Mouse (Mus musculus) forebrain, embryonic 11.5 days (tissue): Measurements from ENCODE around the gene Akap7. TPM values are rescaled to one million over a fixed set of nuclear protein-coding genes. Genes with fewer than 3 reads are reported as not detected.
A peak's percentile ranks its signal among the peaks of the same experiment; 100 is the strongest.
"Not testable (repeated sequence)": the region's sequence is repeated elsewhere in the genome, so short reads cannot be mapped to it uniquely, and the experiment has no call there.

Experiments used
- ATAC-seq: fragments of 200-750 bp; cut with Nextera tagmentation; replicated peaks from 2 replicates; pipeline ENCODE4 v1.8.0; 2017; ENCODE audit warnings: moderate TSS enrichment; ENCODE audit not compliant: low FRiP score
- DNase-seq: peaks from one replicate; pipeline ENCODE4 v3.0.0-alpha.2; 2017; ENCODE audit warnings: low spot score
- H3K27ac ChIP-seq: fragments of 300-500 bp; sonication (generic); 2 replicates; pipeline ENCODE4 v1.5.1; 2014; ENCODE audit warnings: low read depth, low read length
- H3K27me3 ChIP-seq: fragments of 300-500 bp; sonication (generic); 2 replicates; pipeline ENCODE4 v1.6.1; 2014; ENCODE audit warnings: mild to moderate bottlenecking, low read length, mixed read lengths; ENCODE audit not compliant: control insufficient read depth, insufficient read depth
- H3K36me3 ChIP-seq: fragments of 300-500 bp; sonication (generic); 2 replicates; pipeline ENCODE4 v1.6.1; 2014; ENCODE audit warnings: mild to moderate bottlenecking, low read length, moderate library complexity, mixed read lengths; ENCODE audit not compliant: control insufficient read depth, insufficient read depth
- H3K4me1 ChIP-seq: fragments of 300-500 bp; sonication (generic); replicated peaks from 2 replicates; pipeline ENCODE4 v1.6.1; 2014; ENCODE audit warnings: low read length, mixed read lengths; ENCODE audit not compliant: control insufficient read depth, insufficient read depth
- H3K4me2 ChIP-seq: fragments of 300-500 bp; sonication (generic); 2 replicates; pipeline ENCODE4 v1.6.1; 2014; ENCODE audit warnings: low read depth, mild to moderate bottlenecking, low read length, moderate library complexity, mixed read lengths; ENCODE audit not compliant: severe bottlenecking
- H3K4me3 ChIP-seq: fragments of 300-500 bp; sonication (generic); 2 replicates; pipeline ENCODE4 v1.5.1; 2014; ENCODE audit warnings: low read depth, low read length
- H3K9ac ChIP-seq: fragments of 300-500 bp; sonication (generic); 2 replicates; pipeline ENCODE4 v1.6.1; 2014; ENCODE audit warnings: low read length
- H3K9me3 ChIP-seq: fragments of 300-500 bp; sonication (generic); 2 replicates; pipeline ENCODE4 v1.6.1; 2016; ENCODE audit warnings: low read length, mixed read lengths; ENCODE audit not compliant: control insufficient read depth
- WGBS: fragments of 180-500 bp; shearing (Covaris S2); extraction: QIAGEN DNeasy Blood & Tissue Kit; methylation state at CpG from one replicate; pipeline ENCODE4 v1.1.7; 2014; 5-methylcytosine and 5-hydroxymethylcytosine counted together
- polyA plus RNA-seq: library from polyadenylated mRNA; unstranded; fragments of >200 nt; fragmentation: Nextera tagmentation; extraction: Ambion mirVana; gene quantifications from 2 replicates; pipeline ENCODE4 v1.2.1, GENCODE M21; 2014

Gene Akap7
- polyA plus RNA-seq, 1 experiment from 2014 or later = 16.2 TPM

GRCm38 (mm10) chr10:25200691-25201090, 107.0 kb downstream of the Akap7 start:
- Histone ChIP-seq H3K9me3 (no peaks in the 10 kb centered on the region), H3K36me3 (no peaks in the 10 kb centered on the region), H3K4me3 (no peak overlapping the region), H3K4me1 (no peaks in the 10 kb centered on the region), H3K4me2 (no peak overlapping the region), H3K27me3 (no peaks in the 10 kb centered on the region), H3K9ac (no peak overlapping the region), H3K27ac (no peak overlapping the region)
- 89% methylated on average over 7 of the region's 7 CpGs for WGBS
- ATAC-seq = no peak
- DNase-seq = no peak

DNA sequence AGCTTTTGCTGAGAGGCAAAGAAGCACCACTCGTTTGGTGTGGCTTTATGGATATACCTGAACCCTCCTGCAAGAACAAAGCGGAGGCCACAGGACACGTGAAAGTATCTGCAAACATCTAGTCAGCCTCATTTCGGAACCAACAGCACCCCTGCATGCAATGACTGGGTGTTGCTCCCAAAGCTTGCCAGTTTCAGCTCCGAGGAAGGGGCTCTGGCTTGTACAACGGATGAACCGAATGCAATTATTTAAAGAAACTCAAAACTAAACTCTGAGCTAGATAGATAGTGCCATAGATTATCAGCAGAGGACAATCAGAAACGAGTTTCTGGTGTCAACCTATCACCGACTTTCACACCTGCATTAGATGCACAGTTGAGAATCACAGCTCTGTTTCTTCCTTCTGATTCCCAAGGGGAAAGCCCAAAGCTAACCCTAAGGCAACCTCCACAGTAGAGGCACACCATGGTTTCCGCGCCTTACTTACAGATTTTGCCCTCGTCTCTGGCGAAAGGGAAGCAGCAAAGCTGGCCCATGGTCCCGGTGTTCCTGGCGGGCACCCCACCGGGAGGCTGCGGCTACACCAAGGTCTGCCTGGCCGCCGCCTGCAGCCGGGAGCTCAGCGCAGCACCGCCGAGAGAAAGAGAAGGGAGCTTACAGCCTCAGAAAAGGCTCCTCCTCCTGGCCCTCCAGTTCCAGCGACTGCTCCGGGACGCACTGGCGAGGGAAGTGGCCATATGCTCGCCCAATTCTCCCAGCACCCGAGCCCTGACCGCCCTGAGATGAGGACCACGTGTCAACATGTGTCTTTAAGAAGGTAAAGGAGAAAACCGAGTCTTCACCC, 107.9 kb downstream of the Akap7 start:
- H3K27me3 ChIP-seq = no peaks in the 10 kb centered on the region
- H3K9ac ChIP-seq = peak overlapping the region; percentile 52
- 15% methylated on average over 32 of the region's 32 CpGs for WGBS
- no peak overlapping the region for H3K27ac ChIP-seq
- ATAC-seq (peak; percentile 72), DNase-seq (peak; percentile 73)
- no peaks in the 10 kb centered on the region for H3K9me3 ChIP-seq
- H3K36me3 ChIP-seq = no peaks in the 10 kb centered on the region
- no peaks in the 10 kb centered on the region for H3K4me1 ChIP-seq
- peak overlapping the region; percentile 23; the same call in 1 of the 2 replicates for H3K4me3 ChIP-seq
- peak overlapping the region; percentile 58 for H3K4me2 ChIP-seq

GRCm38 (mm10) chr10:25198575-25198974, 109.1 kb downstream of the Akap7 start:
- H3K4me3 ChIP-seq = no peak overlapping the region
- no peaks in the 10 kb centered on the region for H3K36me3 ChIP-seq
- 86% methylated on average over 12 of the region's 12 CpGs for WGBS
- no peaks in the 10 kb centered on the region for H3K27me3 ChIP-seq
- H3K27ac ChIP-seq = no peak overlapping the region
- ATAC-seq = no peak
- no peak overlapping the region for H3K4me2 ChIP-seq
- H3K9me3 ChIP-seq = no peaks in the 10 kb centered on the region
- no peaks in the 10 kb centered on the region for H3K4me1 ChIP-seq
- DNase-seq = no peak
- H3K9ac ChIP-seq = no peak overlapping the region

- no peak overlapping the region for H3K27ac ChIP-seq
- H3K9me3 ChIP-seq = no peaks in the 10 kb centered on the region
- no peak overlapping the region for H3K4me2 ChIP-seq
- WGBS = 79% methylated on average over 9 of the region's 9 CpGs
- no peaks in the 10 kb centered on the region for H3K4me1 ChIP-seq
- no peak overlapping the region for H3K9ac ChIP-seq
- DNase-seq = no peak
- no peak for ATAC-seq
- H3K27me3 ChIP-seq = no peaks in the 10 kb centered on the region
- H3K36me3 ChIP-seq = no peaks in the 10 kb centered on the region
- H3K4me3 ChIP-seq = no peak overlapping the region
These were observed 109.6 kb downstream of the Akap7 start for GRCm38 (mm10) chr10:25198048-25198447.

- Histone ChIP-seq H3K4me1 (no peaks in the 10 kb centered on the region), H3K9ac (no peak overlapping the region), H3K9me3 (no peaks in the 10 kb centered on the region), H3K27ac (no peak overlapping the region), H3K36me3 (no peaks in the 10 kb centered on the region), H3K4me2 (no peak overlapping the region), H3K4me3 (no peak overlapping the region), H3K27me3 (no peaks in the 10 kb centered on the region)
- 83% methylated on average over 5 of the region's 5 CpGs for whole genome bisulfite sequencing
- ATAC-seq = no peak
- no peak for DNase-seq
These were observed 115.2 kb downstream of the Akap7 start for GRCm38 (mm10) chr10:25192180-25193073.

DNA sequence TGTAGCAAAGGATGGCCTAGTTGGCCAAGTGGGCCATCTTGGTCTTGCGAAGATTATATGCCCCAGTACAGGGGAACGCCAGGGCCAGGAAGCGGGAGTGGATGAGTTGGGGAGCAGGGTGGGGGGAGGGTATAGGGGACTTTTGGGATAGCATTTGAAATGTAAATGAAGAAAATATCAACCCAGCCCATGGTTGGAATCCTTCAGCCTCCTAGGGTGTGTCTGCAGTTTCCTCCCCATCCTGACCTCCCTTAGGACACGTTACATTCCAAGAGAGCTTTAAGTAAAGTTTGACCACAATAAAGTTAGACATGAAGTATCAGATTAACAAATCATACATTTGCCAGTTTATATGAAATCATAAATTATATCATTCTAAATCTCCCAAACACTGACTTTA, 116.5 kb downstream of the Akap7 start:
- Histone ChIP-seq H3K27ac (no peak overlapping the region), H3K9ac (no peak overlapping the region), H3K9me3 (no peaks in the 10 kb centered on the region), H3K4me1 (no peaks in the 10 kb centered on the region), H3K36me3 (no peaks in the 10 kb centered on the region), H3K4me2 (no peak overlapping the region), H3K4me3 (no peak overlapping the region), H3K27me3 (no peaks in the 10 kb centered on the region)
- no peak for ATAC-seq
- WGBS = 94% methylated on average over 4 of the region's 4 CpGs
- no peak for DNase-seq

DNA sequence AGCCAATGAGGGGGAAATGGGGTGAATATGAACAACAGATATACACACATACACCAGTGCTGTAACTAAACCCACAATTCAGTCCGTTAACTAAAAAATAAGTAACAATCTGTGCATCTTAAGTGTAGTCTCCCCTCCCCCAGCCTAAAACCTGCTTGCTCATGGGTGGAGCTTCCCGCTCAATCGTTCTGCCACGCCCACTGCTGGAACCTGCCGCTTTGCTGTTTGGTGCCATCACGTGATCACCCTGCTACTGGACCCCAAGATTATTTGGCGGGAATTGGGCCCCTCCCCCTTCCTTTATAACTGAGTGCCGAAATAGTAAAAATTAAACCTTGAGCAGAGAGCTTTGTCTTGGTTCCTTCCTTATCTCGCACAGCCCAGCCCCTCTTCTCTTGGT, 121.4 kb downstream of the Akap7 start:
- H3K27ac ChIP-seq, H3K36me3 ChIP-seq, DNase-seq, ATAC-seq, H3K4me2 ChIP-seq, H3K27me3 ChIP-seq, H3K9ac ChIP-seq, H3K9me3 ChIP-seq, H3K4me3 ChIP-seq, H3K4me1 ChIP-seq: not testable (repeated sequence)
- 66% methylated on average over 8 of the region's 9 CpGs for WGBS

GRCm38 (mm10) chr10:25185691-25186090, 122.0 kb downstream of the Akap7 start:
- no peaks in the 10 kb centered on the region for H3K9me3 ChIP-seq
- no peak for DNase-seq

More at GRCm38 (mm10) chr10:25185691-25186090, 122.0 kb downstream of the Akap7 start:
- no peaks in the 10 kb centered on the region for H3K4me1 ChIP-seq
- 93% methylated on average over 4 of the region's 4 CpGs for WGBS
- no peak overlapping the region for H3K27ac ChIP-seq
- ATAC-seq = no peak
- H3K9ac ChIP-seq = no peak overlapping the region
- no peak overlapping the region for H3K4me3 ChIP-seq
- H3K4me2 ChIP-seq = no peak overlapping the region
- no peaks in the 10 kb centered on the region for H3K27me3 ChIP-seq
- no peaks in the 10 kb centered on the region for H3K36me3 ChIP-seq
